Mouse (Mus musculus) lung, postnatal 0 days (tissue): ENCODE measurements at regions not wholly inside any gene's neighbourhood (a gene's known extent, or its start where the extent isn't known, plus 50 kb on each side); places are given as distances from the start of the nearest gene placed in this dataset.

ENCODE experiments used
- ATAC-seq: fragments of 200-750 bp; cut with Nextera tagmentation; 2 replicates; pipeline ENCODE4 v1.8.0; 2017; ENCODE audit warnings: moderate library complexity
- DNase-seq: peaks from one replicate; pipeline ENCODE4 v3.0.0-alpha.2; 2016; ENCODE audit warnings: low spot score
- H3K27ac ChIP-seq: fragments of 300-500 bp; sonication (generic); 2 replicates; pipeline ENCODE4 v1.5.1; 2014; ENCODE audit warnings: antibody characterized with exemption, mild to moderate bottlenecking, low read length, mixed read lengths
- H3K27me3 ChIP-seq: fragments of 300-500 bp; sonication (generic); replicated peaks from 2 replicates; pipeline ENCODE4 v1.6.1; 2014; ENCODE audit warnings: low read length, mixed read lengths; ENCODE audit not compliant: insufficient read depth
- H3K36me3 ChIP-seq: fragments of 300-500 bp; sonication (generic); 2 replicates; pipeline ENCODE4 v1.6.1; 2014; ENCODE audit warnings: low read length, mixed read lengths; ENCODE audit not compliant: insufficient read depth
- H3K4me1 ChIP-seq: fragments of 300-500 bp; sonication (generic); 2 replicates; pipeline ENCODE4 v1.6.1; 2014; ENCODE audit warnings: antibody characterized with exemption, low read depth, low read length, mixed read lengths; ENCODE audit not compliant: insufficient read depth
- H3K4me2 ChIP-seq: fragments of 300-500 bp; sonication (generic); replicated peaks from 2 replicates; pipeline ENCODE4 v1.6.1; 2014; ENCODE audit warnings: low read depth, mild to moderate bottlenecking, low read length, moderate library complexity, mixed read lengths
- H3K4me3 ChIP-seq: fragments of 300-500 bp; sonication (generic); 2 replicates; pipeline ENCODE4 v1.5.1; 2014; ENCODE audit warnings: low read depth, low read length
- H3K9ac ChIP-seq: fragments of 300-500 bp; sonication (generic); replicated peaks from 2 replicates; pipeline ENCODE4 v1.6.1; 2014; ENCODE audit warnings: low read depth, mild to moderate bottlenecking
- H3K9me3 ChIP-seq: fragments of 300-500 bp; sonication (generic); 2 replicates; pipeline ENCODE4 v1.6.1; 2016; ENCODE audit warnings: low read length, mixed read lengths
- CTCF ChIP-seq: IDR thresholded peaks from 2 replicates; pipeline ENCODE4 v1.5.1; 2016; ENCODE audit warnings: antibody characterized with exemption, mild to moderate bottlenecking
- EP300 ChIP-seq: IDR thresholded peaks from 2 replicates; pipeline ENCODE4 v1.6.1; 2016; ENCODE audit warnings: antibody characterized with exemption, mild to moderate bottlenecking, control low read depth
- WGBS: fragments of 180-500 bp; shearing (Covaris S2); extraction: QIAGEN DNeasy Blood & Tissue Kit; methylation state at CpG from one replicate; pipeline ENCODE4 v1.1.7; 2014; 5-methylcytosine and 5-hydroxymethylcytosine counted together

DNA sequence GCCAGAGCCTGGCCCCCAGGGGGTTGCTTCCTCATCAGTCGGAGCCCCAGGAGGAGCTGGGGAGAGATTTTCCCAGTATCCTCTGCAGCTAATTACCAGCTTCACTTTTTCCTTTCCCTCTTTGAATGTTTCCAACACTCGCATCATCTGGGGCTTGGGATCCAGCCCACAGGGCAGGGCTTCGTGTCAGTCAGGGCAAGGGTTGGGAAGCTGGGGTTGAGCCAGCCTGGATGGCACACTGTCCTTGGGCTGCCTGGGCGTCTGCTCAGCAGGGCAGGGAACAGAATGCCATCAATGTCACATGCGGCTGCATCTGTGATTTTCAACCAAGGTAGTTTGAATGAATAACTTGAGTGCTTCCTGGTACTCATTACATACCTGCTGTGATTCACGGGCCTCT, 52.4 kb upstream of the Tle3 start:
- Histone ChIP-seq H3K36me3 (no peaks in the 10 kb centered on the region), H3K9ac (no peak overlapping the region), H3K27ac (no peak overlapping the region), H3K4me2 (no peak overlapping the region), H3K4me1 (no peaks in the 10 kb centered on the region), H3K27me3 (peaks cover 48% of the 10 kb centered on the region), H3K4me3 (no peak overlapping the region), H3K9me3 (no peaks in the 10 kb centered on the region)
- 77% methylated on average over 6 of the region's 6 CpGs for WGBS
- DNase-seq, result no peak
- TF ChIP-seq EP300, result no peak
- TF ChIP-seq CTCF, result no peak
- ATAC-seq, result no peak

DNA sequence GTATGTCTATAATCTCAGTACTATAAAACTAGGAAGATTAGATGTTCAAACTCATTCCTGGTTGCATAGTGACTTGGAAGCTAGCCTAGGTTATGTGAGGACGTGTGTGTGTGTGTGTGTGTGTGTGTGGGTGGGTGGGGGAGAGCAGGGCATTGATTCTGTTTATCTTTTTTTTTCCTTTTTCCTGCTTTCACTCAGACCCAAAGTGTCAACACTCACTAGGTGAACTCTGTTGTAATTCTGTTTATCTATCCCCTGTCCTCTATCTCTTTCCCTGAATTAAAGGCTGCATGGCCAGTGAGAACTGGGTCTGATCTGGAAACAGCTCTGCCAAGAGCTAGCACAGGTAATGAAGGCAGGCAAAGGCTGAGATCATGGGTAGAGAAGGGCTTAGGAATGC, 50.9 kb upstream of the Tle3 start:
- DNase-seq (no peak), ATAC-seq (no peak)
- Histone ChIP-seq H3K4me3 (no peak overlapping the region), H3K27me3 (peaks cover 59% of the 10 kb centered on the region), H3K4me2 (no peak overlapping the region), H3K9ac (no peak overlapping the region), H3K27ac (no peak overlapping the region), H3K4me1 (no peaks in the 10 kb centered on the region; the same call in 1 of the 2 replicates), H3K36me3 (no peaks in the 10 kb centered on the region), H3K9me3 (no peaks in the 10 kb centered on the region)
- TF ChIP-seq CTCF, result no peak
- no peak for TF ChIP-seq EP300
- 61% methylated on average over 1 of the region's 1 CpGs for WGBS

DNA sequence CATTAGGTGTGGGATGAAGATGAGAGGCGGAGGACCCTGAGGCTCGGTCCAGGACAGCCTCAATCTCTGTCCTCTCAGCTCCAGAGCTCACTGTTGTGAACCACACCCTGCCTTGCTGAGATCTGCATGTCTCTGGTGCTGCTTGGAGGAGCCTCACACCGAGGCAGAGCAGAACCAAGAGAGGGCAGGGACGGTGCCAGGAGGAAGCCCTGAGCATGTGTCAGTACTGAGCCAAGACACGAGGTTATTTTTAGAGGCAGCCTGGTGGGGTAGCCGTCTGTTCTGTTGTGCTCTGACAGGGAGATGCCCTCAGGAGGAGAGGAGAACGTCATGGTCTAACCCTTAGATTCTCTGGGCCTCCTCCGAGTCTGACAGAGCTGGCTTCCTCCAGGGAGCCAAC, 50.3 kb upstream of the Tle3 start:
- H3K27me3 ChIP-seq, result peaks cover 64% of the 10 kb centered on the region
- no peaks in the 10 kb centered on the region for H3K36me3 ChIP-seq
- no peak overlapping the region for H3K27ac ChIP-seq
- no peak for TF ChIP-seq EP300
- no peak for TF ChIP-seq CTCF
- DNase-seq (peak; percentile 31), ATAC-seq (peak; percentile 39)
- WGBS, result 43% methylated on average over 8 of the region's 8 CpGs
- H3K4me1 ChIP-seq, result no peaks in the 10 kb centered on the region; the same call in 1 of the 2 replicates
- no peak overlapping the region for H3K9ac ChIP-seq
- H3K4me2 ChIP-seq, result no peak overlapping the region
- no peak overlapping the region for H3K4me3 ChIP-seq
- no peaks in the 10 kb centered on the region for H3K9me3 ChIP-seq

DNA sequence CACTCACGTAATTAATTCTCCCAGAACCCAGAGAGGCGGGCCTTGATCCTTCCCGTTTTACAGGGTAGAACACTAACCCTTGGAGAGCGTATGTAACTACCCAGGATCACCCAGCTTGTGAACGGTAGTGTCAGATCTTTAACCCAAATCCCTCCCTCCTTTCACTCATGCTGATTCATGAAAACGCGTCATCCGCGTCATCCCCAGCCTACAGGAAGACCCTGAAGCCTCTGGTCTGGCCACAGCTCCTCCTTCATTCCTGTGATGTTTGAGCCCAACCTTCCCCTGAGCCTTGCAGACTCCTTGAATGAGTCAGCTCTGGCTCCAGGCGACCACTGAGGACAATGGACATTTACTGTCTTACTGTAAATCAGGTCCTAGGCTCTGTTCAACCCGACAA, 49.8 kb upstream of the Tle3 start:
- H3K27me3 ChIP-seq, result peaks cover 61% of the 10 kb centered on the region

More for the DNA sequence above, 49.8 kb upstream of the Tle3 start:
- Histone ChIP-seq H3K4me2 (no peak overlapping the region), H3K27ac (no peak overlapping the region), H3K9me3 (no peaks in the 10 kb centered on the region), H3K4me3 (no peak overlapping the region), H3K4me1 (no peaks in the 10 kb centered on the region; the same call in 1 of the 2 replicates), H3K36me3 (no peaks in the 10 kb centered on the region), H3K9ac (no peak overlapping the region)
- ATAC-seq (peak; percentile 49; the same call in 1 of the 2 replicates), DNase-seq (peak; percentile 60)
- WGBS, result 55% methylated on average over 11 of the region's 11 CpGs
- TF ChIP-seq CTCF (no peak), EP300 (no peak)
